26 mouse cellular contexts compared by ENCODE assay signal in genomic region chr3:88129006-88129405, GRCm38 (mm10). TPM values are rescaled to one million over a fixed set of nuclear protein-coding genes. Genes with fewer than 3 reads are reported as not detected.
DNase-seq lines count a peak whose midpoint lies in the region; ATAC-seq lines count a peak whose summit lies in the region.
"Had no signal": no experiment of that assay in that cellular context is flagged by ENCODE, and none has a peak within 500 bp of the region (broad histone marks: within the 10 kb centered on the region; RNA-seq: fewer than 3 reads in every experiment).

No protein-coding gene starts in this region.

- no peak overlapping the region for H3K9ac ChIP-seq in hindbrain, embryonic 16.5 days (ENCODE audit: low read depth, low read length)
- H3K9ac ChIP-seq: embryonic facial prominence, embryonic 13.5 days; embryonic facial prominence, embryonic 15.5 days; forebrain, embryonic 12.5 days had no signal

- no peak for ATAC-seq in hindbrain, embryonic 16.5 days
- ATAC-seq: activated CD4-positive, CD25-positive, alpha-beta regulatory T cell, adult 4 months; forebrain, embryonic 14.5 days; forebrain, embryonic 16.5 days; Patski had no signal

- H3K4me3 ChIP-seq in hindbrain, embryonic 16.5 days (ENCODE audit: low read length) = no peak overlapping the region
- H3K4me3 ChIP-seq: embryonic facial prominence, embryonic 13.5 days; embryonic facial prominence, embryonic 15.5 days; erythroblast, embryonic 14.5 days; forebrain, embryonic 10.5 days; forebrain, embryonic 12.5 days had no signal

- H3K4me2 ChIP-seq in hindbrain, embryonic 16.5 days (ENCODE audit: low read length) = no peak overlapping the region
- H3K4me2 ChIP-seq: embryonic facial prominence, embryonic 13.5 days; embryonic facial prominence, embryonic 15.5 days; forebrain, embryonic 12.5 days had no signal

- peaks cover 2% of the 10 kb centered on the region; the same call in 1 of the 2 replicates for H3K4me1 ChIP-seq in hindbrain, embryonic 16.5 days (ENCODE audit: control insufficient read depth, insufficient read depth, low read depth, low read length)
- H3K4me1 ChIP-seq: embryonic facial prominence, embryonic 13.5 days; forebrain, embryonic 12.5 days had no signal

- no peaks in the 10 kb centered on the region for H3K9me3 ChIP-seq in hindbrain, embryonic 16.5 days (ENCODE audit: control insufficient read depth, low read length)
- H3K9me3 ChIP-seq: embryonic facial prominence, embryonic 13.5 days; embryonic facial prominence, embryonic 15.5 days; forebrain, embryonic 10.5 days; forebrain, embryonic 12.5 days; G1E had no signal

- no peaks in the 10 kb centered on the region for H3K27me3 ChIP-seq in hindbrain, embryonic 16.5 days (replicated peaks; ENCODE audit: control insufficient read depth, insufficient read depth, low read length)
- H3K27me3 ChIP-seq: embryonic facial prominence, embryonic 13.5 days; embryonic facial prominence, embryonic 15.5 days; forebrain, embryonic 12.5 days; Patski had no signal

- H3K27ac ChIP-seq in hindbrain, embryonic 16.5 days (ENCODE audit: low read depth, low read length) = no peak overlapping the region
- H3K27ac ChIP-seq: embryonic facial prominence, embryonic 13.5 days; embryonic facial prominence, embryonic 15.5 days; forebrain, embryonic 10.5 days; forebrain, embryonic 12.5 days had no signal

- DNase-seq in lung, postnatal 36 days = peak; percentile 17
- DNase-seq in lung, postnatal 14 days = no peak
- peak; percentile 84 for DNase-seq in R1 (ENCODE audit: low read depth, low spot score)
- DNase-seq in c-Kit-positive CD71-positive TER-119-positive erythroid progenitor cells, embryonic 14.5 days (ENCODE audit: low spot score) = no peak
- DNase-seq: adrenal gland, postnatal 14 days; adrenal gland, postnatal 36 days; cerebellum, adult 11 months; cerebellum, adult 18-20 months; cerebellum, adult 8-10 months; cerebellum, adult 9-11 months; cerebellum, postnatal 14 days; cerebellum, postnatal 36 days; embryo, embryonic 11 days had no signal

- no peaks in the 10 kb centered on the region for H3K36me3 ChIP-seq in hindbrain, embryonic 16.5 days (ENCODE audit: control insufficient read depth, insufficient read depth, low read length)
- H3K36me3 ChIP-seq: embryonic facial prominence, embryonic 13.5 days; embryonic facial prominence, embryonic 15.5 days; forebrain, embryonic 10.5 days; forebrain, embryonic 12.5 days; G1E had no signal

- WGBS in hindbrain, embryonic 16.5 days = 49% methylated on average over 4 of the region's 4 CpGs

RNA-seq across cellular contexts. Expression of gene Mef2d, which starts 13.2 kb away (rescaled TPM):
- 16.4 and 24.1 TPM in 2 replicates for polyA plus RNA-seq in hindbrain, embryonic 16.5 days (2015; fragmentation: Nextera tagmentation; extraction: Ambion mirVana)

RNA-seq across cellular contexts. Expression of gene Iqgap3, which starts 47.2 kb away (rescaled TPM):
- 2.8 and 3.8 TPM in 2 replicates for polyA plus RNA-seq in hindbrain, embryonic 16.5 days (2015; fragmentation: Nextera tagmentation; extraction: Ambion mirVana)

RNA-seq across cellular contexts. Expression of gene Ttc24, which starts 50.9 kb away (rescaled TPM):
- not detected in 2 replicates for polyA plus RNA-seq in hindbrain, embryonic 16.5 days (2015; fragmentation: Nextera tagmentation; extraction: Ambion mirVana)
- polyA plus RNA-seq: activated CD4-positive, CD25-positive, alpha-beta regulatory T cell, adult 4 months; C2C12; erythroblast, embryonic 14.5 days; forebrain, embryonic 10.5 days; forebrain, embryonic 14.5 days; forebrain, embryonic 16.5 days; frontal cortex, adult 2 months; G1E; Patski had no signal

Comparison
In these comparisons a context has a peak if more than half of its experiments do, and no peak if none do; other contexts are left out.
1. DNase-seq: peak in lung, postnatal 36 days (single experiment) and R1 (single experiment); none in lung, postnatal 14 days (single experiment) and c-Kit-positive CD71-positive TER-119-positive erythroid progenitor cells, embryonic 14.5 days (single experiment).